Mouse (Mus musculus) testis, adult 2 months (tissue): ENCODE data around the gene Olfr649.

Experiments
- CTCF ChIP-seq: fragments of 200-500 bp; IDR thresholded peaks from 2 replicates; pipeline ENCODE4 v1.5.1; 2012; ENCODE audit warnings: low read depth, mild to moderate bottlenecking, inconsistent platforms, low read length, moderate library complexity; ENCODE audit not compliant: control insufficient read depth, insufficient read depth, insufficient replicate concordance
- POLR2A ChIP-seq: fragments of 200-500 bp; IDR thresholded peaks from 2 replicates; pipeline ENCODE4 v1.6.1; 2012; ENCODE audit warnings: low read depth, mild to moderate bottlenecking, inconsistent platforms, low read length, moderate library complexity; ENCODE audit not compliant: control insufficient read depth

DNA sequence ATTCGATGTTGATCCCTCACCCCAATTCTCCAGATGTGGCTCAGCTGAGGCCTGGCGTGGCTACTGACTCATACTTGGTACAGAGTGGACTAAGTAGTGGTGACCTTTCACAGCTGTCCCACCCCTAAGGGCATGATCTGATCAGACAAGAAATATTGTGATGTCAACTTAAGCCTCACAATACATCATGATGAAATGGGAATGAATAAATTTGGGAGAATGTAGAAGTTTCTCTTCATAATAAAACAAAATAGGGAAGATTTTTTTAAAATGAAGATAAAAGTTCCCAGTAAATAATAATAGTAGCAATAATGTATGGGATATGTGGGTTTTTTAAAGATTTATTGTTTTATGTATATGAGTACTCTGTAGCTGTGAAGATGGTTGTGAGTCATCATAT lies 45.3 kb downstream of the Olfr649 start, which contains the start of gene Ubqlnl:
- no peak; the same call in 1 of the 2 replicates for TF ChIP-seq POLR2A
- no peak for TF ChIP-seq CTCF
